Mouse (Mus musculus): Measurements from ENCODE around the gene Nhlrc4.

GRCm38 (mm10) chr17:25944366-25945163, at the start of gene Nhlrc4, which contains the start of gene Pigq:
- TF ChIP-seq MYOD1 (IDR thresholded peaks at IDR 0.05; ENCODE audit: control insufficient read depth, insufficient read length, low read depth) (no peak), CTCF (IDR thresholded peaks at IDR 0.05; ENCODE audit: control insufficient read depth, insufficient read depth, insufficient read length) (no peak), MAX (IDR thresholded peaks at IDR 0.05) (no peak), USF1 (IDR thresholded peaks at IDR 0.05; ENCODE audit: low read depth) (no peak), MYOG (IDR thresholded peaks at IDR 0.05; ENCODE audit: control insufficient read depth, extremely low read depth, insufficient read length) (no peak), CEBPB (IDR thresholded peaks at IDR 0.05; ENCODE audit: low read depth) (no peak), FOSL1 (IDR thresholded peaks at IDR 0.05; ENCODE audit: insufficient read depth, low read length, poor library complexity, severe bottlenecking) (no peak)
